Mouse (Mus musculus): Measurements from ENCODE around the gene Lpo.

Lpo gene

DNA sequence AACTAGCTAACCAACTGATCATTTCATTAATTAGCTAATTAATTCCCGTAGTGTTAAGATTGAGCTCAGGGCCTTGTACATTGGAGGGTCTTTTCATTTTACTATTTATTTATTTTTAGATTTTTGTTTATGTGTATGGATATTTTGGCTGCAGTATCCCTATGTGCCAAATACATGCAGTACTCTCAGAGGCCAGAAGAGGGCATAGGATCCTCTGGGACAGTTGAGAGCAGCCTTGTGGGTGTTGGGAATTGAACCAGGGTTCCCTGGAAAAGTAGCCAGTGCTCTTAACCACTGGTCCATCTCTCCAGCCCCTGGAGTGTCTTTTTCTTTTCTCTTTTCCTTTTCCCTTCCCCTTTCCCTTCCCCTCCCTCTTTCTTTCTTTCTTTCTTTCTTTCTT is 22.6 kb downstream of the Lpo start:
- DNase-seq (ENCODE audit: low read depth, low spot score), result no peak

DNA sequence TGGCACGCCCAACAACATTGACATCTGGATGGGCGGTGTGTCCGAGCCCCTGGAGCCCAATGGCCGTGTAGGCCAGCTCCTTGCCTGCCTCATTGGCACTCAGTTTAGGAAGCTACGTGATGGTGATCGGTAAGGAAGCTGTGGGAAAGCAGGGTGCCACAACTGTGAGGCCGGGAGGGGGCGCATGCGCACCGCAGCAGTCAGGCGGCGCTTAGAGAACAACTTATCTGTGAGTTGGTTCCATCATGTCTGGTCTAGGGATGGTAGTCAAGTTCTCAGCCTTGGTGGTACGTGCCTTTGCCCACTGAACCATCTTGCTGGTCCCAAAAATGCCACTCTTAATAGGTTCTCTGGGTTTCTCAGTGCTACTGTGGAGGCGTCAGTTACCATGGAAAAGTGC is 25.5 kb downstream of the Lpo start:
- DNase-seq (ENCODE audit: low read depth, low spot score), result no peak

DNA sequence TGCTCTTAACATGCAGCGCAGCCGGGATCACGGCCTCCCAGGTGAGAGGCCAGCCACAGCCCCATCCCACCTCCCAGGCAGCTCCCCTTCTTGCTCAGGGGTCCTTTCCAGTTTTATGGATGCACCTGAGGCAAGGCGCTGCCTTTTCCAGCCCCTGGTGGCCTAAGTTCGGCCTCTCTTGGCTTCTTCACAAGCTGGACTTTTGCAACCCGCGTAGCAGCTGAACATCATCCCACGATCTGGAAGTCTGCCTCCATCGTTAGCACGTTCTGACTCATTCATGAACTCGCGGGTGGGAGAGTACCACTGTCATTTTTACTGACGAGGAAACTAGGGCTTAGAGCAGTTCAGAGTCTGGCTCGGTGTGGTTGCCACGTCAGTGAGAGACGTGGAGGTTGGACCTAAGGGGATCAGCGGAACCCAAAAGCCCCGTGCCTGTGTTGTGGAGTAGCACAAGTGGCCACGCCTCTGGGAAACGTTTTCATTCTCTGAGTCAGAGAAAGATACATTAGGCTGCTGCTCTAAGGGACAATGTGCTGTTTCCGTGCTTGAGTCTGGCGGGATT is 26.3 kb downstream of the Lpo start:
- no peak for DNase-seq (ENCODE audit: low read depth, low spot score)

DNA sequence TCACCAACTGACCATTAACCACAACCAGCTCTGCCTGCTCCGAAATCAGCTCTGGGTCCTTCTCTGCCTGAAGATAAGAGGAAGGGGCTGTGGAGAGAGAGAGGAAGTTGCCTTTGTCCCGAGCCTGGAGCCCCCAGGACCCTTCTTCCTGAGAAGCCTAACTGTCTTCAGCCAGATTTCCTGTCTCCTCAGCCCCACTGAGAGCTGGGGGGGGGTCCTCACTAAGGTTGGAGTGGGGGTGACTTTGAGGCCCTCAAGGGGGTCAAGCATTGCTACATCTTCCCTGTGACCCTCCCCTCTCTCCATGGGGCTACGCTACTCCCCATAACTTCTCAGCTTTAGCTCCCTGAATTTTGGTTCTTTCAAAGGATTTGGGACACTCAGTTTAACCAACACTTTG is 34.6 kb downstream of the Lpo start, which contains the start of gene Mpo:
Gene Mpo, plus strand, starts transcription at position 122 of the 400 bp plus-strand sequence.
- no peak for DNase-seq (ENCODE audit: low read depth, low spot score)

DNA sequence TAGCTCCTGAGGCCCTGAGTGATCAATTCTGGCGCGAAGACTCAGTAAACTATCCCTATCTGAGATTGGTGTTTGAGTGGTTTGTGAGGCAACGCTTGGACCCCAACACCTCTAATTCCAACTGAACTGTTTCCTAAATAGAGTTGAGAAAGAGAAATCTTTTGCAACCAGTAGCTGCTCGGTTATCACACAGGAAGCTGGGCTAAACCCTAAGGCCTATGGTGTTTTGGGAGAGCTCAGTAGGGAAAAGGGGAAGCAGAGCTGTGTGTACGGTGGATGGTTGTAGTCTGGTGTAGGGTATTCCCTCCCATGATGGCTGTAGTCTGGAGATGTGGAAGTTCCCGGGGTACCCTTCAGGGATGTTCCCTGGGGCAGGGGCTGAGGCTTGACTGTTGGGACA is 38.0 kb downstream of the Lpo start:
- no peak for DNase-seq (ENCODE audit: low read depth, low spot score)

DNA sequence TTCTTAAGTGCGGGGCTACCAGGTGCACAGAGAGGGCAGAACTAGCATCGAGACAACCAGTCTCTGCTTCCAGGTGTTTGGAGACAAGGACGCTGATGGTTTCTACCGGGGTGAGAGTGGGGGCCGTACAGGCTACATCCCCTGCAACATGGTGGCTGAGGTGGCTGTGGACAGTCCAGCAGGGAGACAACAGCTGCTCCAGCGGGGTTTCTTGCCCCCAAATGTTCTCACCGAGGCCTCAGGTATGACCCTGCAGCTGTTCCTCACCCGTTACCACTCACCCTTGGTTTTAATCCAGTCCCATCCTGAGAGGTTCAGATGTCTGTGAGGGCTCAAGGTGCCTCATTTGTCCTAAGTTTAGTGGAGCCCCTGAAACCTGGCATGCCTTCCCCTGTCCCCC is 48.0 kb downstream of the Lpo start:
- DNase-seq (ENCODE audit: low read depth, low spot score), result no peak

DNA sequence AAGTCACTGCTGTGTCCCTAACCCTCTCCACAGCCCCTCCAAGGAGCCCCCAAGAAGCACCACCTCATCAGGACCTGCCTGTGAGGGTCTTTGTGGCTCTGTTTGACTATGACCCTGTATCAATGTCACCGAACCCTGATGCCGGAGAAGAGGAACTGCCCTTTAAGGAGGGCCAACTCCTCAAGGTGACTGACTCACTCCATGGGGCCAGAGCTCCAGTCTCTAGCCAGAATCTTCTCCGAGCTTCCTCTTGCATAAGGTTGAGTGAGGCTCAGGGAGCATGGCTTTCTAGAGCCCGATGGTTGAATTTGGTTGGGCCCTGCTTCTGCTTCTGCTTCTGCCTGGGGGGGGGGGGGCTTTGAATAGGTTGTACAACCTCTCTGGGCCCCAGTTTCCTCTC is 48.7 kb downstream of the Lpo start:
- DNase-seq (ENCODE audit: low read depth, low spot score), result no peak

DNA sequence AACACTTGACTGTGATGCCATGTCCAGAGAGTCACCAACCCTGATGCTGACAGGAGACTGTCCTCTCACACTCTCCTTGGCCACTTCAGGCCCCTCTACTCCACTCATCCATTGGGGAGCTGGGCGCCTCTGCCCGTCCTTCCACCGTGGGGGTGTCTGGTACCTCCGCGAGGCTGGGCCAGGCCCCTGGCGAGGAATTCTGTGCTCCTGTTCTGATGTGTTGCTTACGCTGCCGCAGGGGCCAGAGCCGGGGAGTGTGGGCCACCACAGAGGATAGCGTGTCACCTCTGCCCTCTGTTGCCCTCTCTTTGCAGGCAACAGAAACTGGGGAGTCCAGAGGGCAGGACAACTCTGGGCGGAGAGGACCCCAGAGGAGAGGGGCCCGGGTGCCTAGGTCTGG is 49.2 kb downstream of the Lpo start:
- no peak for DNase-seq (ENCODE audit: low read depth, low spot score)

DNA sequence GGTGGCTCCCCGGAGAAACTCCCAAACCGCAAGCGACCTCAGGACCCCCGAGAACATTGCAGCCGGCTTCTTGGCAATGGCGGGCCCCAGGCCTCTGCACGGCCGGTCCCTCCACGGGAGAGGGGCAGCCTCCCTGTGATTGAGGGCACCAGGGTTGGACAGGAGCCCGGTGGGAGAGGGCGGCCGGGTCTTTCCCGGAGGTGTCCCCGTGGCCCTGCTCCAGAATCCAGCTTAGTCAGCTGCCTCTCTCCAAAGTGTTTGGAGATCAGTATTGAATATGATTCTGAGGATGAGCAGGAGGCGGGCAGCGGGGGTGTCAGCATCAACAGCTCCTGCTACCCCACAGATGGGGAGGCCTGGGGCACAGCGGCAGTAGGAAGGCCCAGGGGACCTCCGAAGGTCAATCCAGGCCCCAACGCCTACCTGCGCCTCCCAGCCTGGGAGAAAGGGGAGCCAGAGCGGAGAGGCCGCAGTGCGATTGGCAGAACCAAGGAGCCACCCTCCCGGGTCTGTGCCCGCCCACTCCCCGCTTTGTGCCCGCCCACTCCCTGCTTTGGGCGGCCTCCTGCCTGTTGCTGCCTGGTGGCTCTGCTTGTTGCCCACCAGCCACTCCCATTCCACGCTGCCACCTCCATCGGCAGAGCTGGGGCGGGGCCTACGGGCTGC is 49.9 kb downstream of the Lpo start:
- peak; percentile 58 for DNase-seq (ENCODE audit: low read depth, low spot score)

DNA sequence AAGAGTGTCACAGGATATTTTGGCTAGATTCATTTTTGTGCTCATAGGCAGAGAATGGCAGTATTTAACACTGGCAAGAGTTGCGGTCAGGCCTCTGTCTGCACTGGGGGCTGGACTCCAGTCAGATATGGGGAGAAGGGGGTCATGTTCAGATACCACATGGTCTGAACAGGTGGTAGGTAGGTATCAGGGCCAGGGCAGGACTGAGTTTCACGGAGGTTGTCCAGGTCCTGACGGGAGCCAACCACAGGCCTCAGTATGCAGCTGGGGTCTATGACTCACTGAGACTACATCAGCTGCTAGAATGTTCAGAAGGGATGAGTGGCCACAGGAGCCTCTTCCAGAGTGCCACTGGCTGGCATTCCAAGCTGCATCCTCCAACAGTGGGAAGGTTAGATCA is 55.7 kb downstream of the Lpo start:
- DNase-seq (ENCODE audit: low read depth, low spot score), result no peak

DNA sequence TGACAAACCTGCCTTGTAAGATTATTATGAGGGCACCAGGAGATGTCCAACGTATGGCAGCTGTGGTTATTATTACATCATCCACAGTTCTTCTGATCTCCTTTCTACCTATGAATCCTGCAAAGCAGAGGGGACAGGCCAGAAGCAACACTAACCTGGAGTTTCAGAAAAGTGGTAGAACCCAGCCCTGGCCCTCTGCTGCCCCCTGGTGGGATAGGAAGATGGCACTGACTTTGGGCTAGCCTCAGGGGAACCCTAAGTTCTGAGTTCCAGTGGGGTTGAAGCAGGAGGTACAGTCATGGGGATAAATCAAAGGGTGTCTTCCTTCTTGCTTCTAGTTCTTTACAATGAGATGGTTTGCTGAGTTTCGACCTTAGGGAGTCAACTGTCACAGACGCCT is 57.1 kb downstream of the Lpo start:
- no peak for DNase-seq (ENCODE audit: low read depth, low spot score)

DNA sequence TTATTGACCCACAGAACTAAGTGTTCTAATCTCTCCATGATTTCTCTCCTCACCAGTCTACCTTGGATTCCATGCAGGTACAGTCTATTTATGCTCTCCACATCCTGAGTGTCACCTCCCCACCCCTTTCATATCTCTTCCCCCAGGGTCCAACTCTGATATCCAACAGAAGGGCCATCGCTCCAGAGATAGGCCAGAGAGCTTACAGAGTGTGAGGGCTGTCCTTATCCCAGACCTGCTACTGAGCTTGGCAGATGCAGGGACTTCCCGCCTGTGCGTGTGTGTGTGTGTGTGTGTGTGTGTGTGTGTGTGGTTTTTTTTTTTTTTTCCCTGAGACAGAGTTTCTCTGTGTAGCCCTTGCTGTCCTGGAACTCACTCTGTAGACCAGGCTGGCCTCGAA is 59.3 kb downstream of the Lpo start:
- no peak for DNase-seq (ENCODE audit: low read depth, low spot score)

DNA sequence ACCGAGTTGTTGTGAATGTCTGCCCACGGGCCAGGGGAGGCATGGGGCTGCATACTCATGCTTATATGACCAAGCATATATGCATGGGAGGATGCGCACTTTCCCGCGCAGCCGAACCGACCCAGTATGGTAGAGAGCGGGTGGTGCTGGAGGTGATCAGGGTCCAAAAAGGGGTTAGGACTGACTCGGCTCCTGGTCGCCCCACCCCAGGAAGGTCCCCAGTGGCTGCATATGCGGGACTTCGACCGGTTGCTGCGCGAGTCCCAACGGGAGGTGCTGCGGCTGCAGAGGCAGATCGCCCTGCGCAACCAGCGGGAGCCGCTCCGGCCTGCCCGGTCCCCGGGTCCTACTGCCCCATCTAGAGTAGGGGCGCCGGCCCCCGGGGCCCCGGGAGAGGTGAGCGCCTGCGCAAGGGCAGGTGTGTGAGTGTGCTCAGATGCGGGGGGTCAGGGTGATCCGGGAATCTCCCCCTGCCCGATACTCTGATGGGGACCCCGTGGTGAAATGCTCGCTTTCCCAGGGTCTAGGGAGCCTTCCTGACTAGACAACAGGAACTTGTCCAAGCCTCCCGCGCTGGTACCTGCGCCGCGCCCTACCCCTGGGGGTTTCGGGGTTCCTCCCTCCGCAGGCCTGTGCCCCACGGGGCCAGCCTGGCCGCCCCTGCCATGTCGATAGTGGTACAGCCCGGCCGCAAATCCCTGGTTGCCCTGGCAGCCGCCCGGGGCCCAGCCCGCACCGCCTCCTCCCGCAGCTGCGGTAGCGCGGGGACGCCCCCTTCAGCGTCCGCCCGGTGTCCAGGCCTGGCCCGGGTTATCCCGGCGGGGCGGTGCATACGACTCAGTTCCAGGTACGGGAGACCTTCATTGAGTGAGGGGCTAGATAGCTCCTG is 63.9 kb downstream of the Lpo start:
- no peak for DNase-seq (ENCODE audit: low read depth, low spot score)

DNA sequence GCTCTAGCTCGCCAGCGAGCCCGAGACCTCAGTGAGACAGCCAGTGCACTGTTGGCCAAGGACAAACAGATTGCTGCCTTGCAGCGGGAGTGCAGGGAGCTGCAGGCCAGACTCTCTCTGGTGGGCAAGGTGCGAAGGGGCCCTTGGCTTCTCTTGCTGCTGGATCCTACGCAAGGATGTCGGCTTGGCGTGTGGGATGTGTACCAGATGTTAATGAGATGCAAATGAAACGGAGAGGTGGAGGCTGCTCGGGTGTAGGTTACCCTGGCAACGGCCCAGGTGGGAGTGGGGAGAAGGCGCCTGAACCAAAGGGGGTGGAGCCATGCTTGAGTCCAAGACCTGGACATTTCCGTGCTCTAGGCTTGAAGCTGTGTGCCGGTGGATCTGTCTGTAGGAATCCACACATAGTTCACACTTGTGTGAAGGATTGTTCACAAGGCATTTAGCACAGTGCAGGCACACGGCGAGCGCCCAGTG is 64.5 kb downstream of the Lpo start:
- no peak for DNase-seq (ENCODE audit: low read depth, low spot score)

DNA sequence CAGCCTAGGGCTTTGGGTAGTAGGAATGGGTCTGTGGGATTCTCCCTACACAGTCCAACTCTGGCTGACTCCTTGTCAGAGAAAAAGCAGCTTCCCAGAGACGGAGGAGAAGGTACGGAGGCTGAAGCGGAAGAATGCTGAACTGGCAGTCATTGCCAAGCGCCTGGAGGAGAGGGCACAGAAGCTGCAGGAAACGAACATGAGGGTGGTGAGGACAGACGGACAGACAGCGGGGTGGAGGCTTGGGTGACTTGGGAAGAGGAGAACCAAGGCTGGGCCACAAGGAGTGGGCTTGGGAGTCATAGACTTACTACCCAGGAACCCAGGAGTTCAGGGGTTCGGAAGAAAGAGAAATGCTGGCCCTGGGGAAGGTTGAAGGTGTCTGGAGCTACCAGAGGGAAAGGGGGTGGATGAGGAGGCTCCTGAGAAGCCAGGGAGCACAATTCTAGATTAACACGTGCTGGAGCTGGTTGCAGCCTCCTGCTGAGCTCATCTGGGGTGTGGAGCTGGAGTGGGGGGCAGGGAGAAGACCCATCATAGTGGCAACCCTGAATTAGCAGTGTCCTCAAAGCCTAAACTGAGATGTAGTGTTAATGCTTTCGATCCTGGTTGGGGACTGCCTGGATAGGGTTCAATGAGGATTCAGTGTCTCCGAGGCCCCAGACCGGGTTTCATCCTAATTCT is 65.2 kb downstream of the Lpo start:
- no peak for DNase-seq (ENCODE audit: low read depth, low spot score)

DNA sequence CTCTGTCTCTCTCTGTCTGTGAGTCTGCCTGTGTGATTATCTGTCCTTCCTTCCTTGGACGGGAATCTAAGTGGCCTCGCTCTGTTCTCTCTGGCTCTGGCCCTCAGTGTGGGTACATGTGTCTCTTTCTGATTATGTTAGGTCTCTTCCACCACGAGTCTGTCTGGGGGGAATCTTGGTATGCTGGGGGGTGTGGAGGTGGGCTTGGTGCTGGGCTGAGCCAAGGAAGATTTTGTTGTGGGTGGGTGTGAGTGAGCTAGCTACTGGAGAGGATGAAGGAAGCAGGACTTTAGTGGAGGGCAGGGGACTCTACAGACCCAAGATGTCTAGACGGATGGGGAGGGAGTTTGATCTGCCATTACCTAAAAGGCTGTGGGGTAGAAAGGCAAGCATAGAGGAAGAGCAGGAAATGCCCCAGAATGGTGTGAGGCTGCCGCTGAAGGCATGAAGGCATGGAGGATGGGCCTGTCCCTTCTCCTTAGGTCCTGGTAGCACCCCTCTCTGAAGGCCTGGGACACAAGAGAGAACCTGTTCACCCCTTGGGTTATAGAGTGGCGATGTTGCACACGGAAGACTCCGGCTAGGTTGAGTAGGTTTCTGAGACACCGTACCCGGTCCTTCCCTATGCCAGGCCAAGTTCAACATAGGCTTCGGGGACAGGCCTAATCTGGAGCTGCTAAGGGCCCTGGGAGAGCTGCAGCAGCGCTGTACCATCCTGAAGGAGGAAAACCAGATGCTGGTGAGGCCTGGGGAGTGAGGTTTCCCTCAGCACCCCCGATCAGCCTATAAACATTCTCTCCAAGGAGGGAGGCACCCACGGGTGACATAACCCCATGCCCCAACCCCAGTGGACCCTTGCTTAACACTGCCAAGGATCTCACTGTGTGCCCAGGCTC is 66.0 kb downstream of the Lpo start:
- no peak for DNase-seq (ENCODE audit: low read depth, low spot score)

DNA sequence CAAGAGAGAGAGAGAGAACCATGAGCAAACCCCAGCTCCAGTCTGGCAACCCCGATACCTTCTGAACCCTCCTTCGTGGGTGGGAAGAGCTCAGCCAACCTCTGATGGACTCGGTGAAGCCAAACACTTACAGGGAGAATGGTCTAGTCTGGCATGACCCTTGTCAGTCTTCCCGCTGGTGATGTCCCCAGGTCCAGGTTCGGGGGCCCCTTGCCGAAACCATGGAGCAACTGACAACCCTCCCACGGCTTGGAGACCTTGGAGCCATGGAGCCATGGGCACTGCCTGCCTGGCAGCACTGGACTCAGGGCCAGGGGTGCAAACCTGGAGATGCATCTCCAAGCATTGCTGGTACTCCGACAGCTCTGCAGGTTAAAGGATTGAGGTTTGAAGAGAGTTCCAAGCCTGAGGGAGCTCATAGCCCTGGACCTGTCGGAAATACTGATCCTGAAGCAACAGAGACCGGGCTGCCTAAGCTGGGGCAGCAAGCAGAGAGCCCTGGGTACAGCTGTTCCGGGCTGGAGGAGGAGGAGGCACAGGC is 66.8 kb downstream of the Lpo start:
- no peak for DNase-seq (ENCODE audit: low read depth, low spot score)

DNA sequence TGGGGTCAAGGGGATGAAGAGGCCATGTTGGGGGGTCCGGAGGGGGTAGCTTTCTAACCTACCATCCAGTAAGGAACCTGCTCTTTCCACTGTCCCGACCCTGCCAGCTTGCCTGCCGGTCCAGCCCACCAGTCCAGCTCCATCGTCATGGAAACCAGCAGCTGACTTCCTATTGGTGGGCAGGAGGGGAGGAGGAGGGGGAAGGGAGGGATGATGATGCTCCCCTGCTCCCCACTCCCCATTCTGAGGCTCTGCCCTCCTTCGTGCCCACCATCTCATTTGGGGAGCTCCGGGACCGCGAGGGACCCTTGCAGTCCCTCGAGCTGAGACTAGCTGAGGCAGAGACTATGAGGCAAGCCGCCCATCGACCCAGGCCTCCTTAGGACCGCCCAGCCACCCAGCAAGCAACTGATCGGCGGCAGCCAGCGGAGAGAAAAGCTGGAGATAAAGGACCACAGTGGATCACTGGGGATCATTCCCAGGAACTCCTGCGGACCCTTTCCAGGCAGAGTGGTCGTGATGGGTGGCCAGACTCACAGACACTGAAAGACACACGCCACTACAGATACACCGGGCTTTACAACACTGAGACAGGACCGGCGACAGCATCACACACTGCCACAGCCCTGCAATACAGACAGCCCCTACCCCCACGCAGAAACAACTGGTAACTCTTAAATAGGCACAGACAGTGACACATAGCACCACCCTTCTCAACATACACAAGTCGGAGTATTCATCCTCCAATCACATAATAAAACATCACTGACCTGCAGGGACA is 67.6 kb downstream of the Lpo start, which contains the start of gene Tspoap1:
Gene Tspoap1, plus strand, starts transcription at position 241 of the 781 bp plus-strand sequence.
- DNase-seq (ENCODE audit: low read depth, low spot score), result no peak

DNA sequence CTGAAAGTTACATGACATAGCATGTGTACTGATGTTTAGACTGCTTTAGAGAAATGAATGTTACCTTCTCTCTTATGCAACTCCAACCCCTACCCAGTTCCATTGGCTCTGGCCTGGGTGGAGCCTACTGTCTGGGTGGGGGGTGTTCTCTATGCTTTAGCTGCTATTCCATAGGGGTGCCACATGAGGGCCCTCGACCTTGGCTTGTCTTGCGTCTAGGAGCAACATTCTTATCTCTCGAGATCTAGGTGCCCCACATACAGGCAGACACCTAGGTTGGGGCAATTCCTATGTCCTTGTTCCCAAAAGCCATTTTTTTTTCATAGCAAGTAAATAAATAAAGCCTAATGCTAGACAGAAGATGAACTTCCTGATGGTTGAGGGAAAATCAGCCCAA is 68.5 kb downstream of the Lpo start:
- no peak for DNase-seq (ENCODE audit: low read depth, low spot score)
